Mouse (Mus musculus): ENCODE data around the gene Med15.
A peak's percentile ranks its signal among the peaks of the same experiment; 100 is the strongest.

- TF ChIP-seq CTCF (IDR thresholded peaks at IDR 0.05; ENCODE audit: low read depth), result peak; percentile 62
- TF ChIP-seq EP300 (IDR thresholded peaks at IDR 0.05; ENCODE audit: low read depth), result no peak
Observed at GRCm38 (mm10) chr16:17625488-17626268, 107.0 kb downstream of the Med15 start.
